Mouse (Mus musculus) heart, embryonic 12.5 days (tissue): ENCODE results near the gene Gm13285. TPM values are rescaled to one million over a fixed set of nuclear protein-coding genes. Genes with fewer than 3 reads are reported as not detected.
A peak's percentile ranks its signal among the peaks of the same experiment; 100 is the strongest.
"Not testable (repeated sequence)": the region's sequence is repeated elsewhere in the genome, so short reads cannot be mapped to it uniquely, and the experiment has no call there.

Experiments used
- ATAC-seq: fragments of 200-750 bp; cut with Nextera tagmentation; 2 replicates; pipeline ENCODE4 v1.8.0; 2017; ENCODE audit warnings: moderate TSS enrichment, moderate library complexity; ENCODE audit not compliant: insufficient number of reproducible peaks, low FRiP score
- H3K27ac ChIP-seq: fragments of 300-500 bp; sonication (generic); 2 replicates; pipeline ENCODE4 v1.5.1; 2016; ENCODE audit warnings: mild to moderate bottlenecking, moderate library complexity; ENCODE audit not compliant: poor library complexity, severe bottlenecking
- H3K27me3 ChIP-seq: fragments of 300-500 bp; sonication (generic); replicated peaks from 2 replicates; pipeline ENCODE4 v1.6.1; 2016; ENCODE audit warnings: mild to moderate bottlenecking, moderate library complexity
- H3K36me3 ChIP-seq: fragments of 300-500 bp; sonication (generic); 2 replicates; pipeline ENCODE4 v1.6.1; 2016; ENCODE audit warnings: mild to moderate bottlenecking, moderate library complexity
- H3K4me1 ChIP-seq: fragments of 300-500 bp; sonication (generic); replicated peaks from 2 replicates; pipeline ENCODE4 v1.6.1; 2016; ENCODE audit warnings: mild to moderate bottlenecking
- H3K4me2 ChIP-seq: fragments of 300-500 bp; sonication (generic); 2 replicates; pipeline ENCODE4 v1.6.1; 2016; ENCODE audit warnings: mild to moderate bottlenecking, moderate library complexity
- H3K4me3 ChIP-seq: fragments of 300-500 bp; sonication (generic); 2 replicates; pipeline ENCODE4 v1.5.1; 2016; ENCODE audit warnings: mild to moderate bottlenecking
- H3K9ac ChIP-seq: fragments of 300-500 bp; sonication (generic); 2 replicates; pipeline ENCODE4 v1.6.1; 2016; ENCODE audit warnings: mild to moderate bottlenecking, moderate library complexity
- H3K9me3 ChIP-seq: fragments of 300-500 bp; sonication (generic); replicated peaks from 2 replicates; pipeline ENCODE4 v1.6.1; 2016; ENCODE audit warnings: mild to moderate bottlenecking, moderate library complexity
- WGBS: fragments of 180-500 bp; shearing (Covaris S2); methylation state at CpG from one replicate; pipeline ENCODE4 v1.1.7; 2016; 5-methylcytosine and 5-hydroxymethylcytosine counted together
- polyA plus RNA-seq: library from polyadenylated mRNA; unstranded; fragments of >200 nt; fragmentation: Nextera tagmentation; extraction: Ambion mirVana; gene quantifications from 2 replicates; pipeline ENCODE4 v1.2.1, GENCODE M21; 2016

Gm13285 gene
- polyA plus RNA-seq, 1 experiment from 2014 or later, result 1.1 TPM

DNA sequence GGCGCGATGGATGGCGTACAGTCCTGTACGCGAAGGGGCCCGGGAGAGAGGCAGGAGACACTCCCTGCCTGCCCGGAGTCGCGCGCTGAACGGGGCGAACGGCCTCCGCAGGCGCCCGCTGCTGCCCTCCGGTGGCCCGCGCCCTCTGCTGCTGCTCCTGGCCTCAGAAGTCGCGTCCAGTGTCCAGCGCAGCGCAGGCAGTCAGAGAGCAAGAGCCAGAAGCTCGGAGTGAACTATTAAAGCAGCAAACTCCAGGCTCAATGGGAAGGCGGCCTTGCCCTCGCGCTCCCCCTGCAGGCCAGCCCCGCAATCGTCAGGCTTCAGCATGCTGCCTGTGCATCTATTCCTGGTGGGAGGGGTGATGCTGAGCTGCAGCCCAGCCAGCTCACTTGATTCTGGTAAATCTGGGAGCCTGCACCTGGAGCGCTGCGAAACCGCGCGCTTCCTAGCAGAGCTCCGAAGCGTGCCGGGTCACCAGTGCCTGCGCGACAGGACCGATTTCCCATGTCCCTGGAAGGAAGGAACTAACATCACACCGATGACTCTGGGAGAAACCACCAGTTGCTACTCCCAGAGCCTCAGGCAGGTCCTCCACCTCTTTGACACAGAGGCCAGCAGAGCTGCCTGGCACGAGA, 36.0 kb upstream of the Gm13285 start:
- H3K4me1 ChIP-seq, H3K9ac ChIP-seq, H3K36me3 ChIP-seq, ATAC-seq, H3K9me3 ChIP-seq, H3K27me3 ChIP-seq: not testable (repeated sequence)
- Histone ChIP-seq H3K27ac (peak overlapping the region; percentile 60; the same call in 1 of the 2 replicates), H3K4me2 (peak overlapping the region; percentile 57), H3K4me3 (peak overlapping the region; percentile 31; the same call in 1 of the 2 replicates)
- 2% methylated on average over 41 of the region's 42 CpGs for WGBS

DNA sequence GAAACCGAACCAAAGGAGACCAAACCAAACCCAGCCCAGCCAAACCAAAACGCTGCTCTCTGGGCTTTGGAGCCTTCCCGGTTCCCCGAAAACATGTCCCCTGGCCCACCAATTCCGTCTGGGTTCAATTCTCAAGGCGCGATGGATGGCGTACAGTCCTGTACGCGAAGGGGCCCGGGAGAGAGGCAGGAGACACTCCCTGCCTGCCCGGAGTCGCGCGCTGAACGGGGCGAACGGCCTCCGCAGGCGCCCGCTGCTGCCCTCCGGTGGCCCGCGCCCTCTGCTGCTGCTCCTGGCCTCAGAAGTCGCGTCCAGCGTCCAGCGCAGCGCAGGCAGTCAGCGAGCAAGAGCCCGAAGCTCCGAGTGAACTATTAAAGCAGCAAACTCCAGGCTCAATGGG, 25.9 kb upstream of the Gm13285 start, which contains the start of gene Gm13290:
Gene Gm13290, plus strand, starts transcription at position 301 of the 400 bp plus-strand sequence.
- H3K27me3 ChIP-seq, H3K4me1 ChIP-seq, H3K9me3 ChIP-seq, H3K4me2 ChIP-seq, H3K27ac ChIP-seq, H3K4me3 ChIP-seq, ATAC-seq, H3K9ac ChIP-seq, H3K36me3 ChIP-seq: not testable (repeated sequence)
- no CpG with 5 or more reads among the region's 32 CpGs for WGBS

DNA sequence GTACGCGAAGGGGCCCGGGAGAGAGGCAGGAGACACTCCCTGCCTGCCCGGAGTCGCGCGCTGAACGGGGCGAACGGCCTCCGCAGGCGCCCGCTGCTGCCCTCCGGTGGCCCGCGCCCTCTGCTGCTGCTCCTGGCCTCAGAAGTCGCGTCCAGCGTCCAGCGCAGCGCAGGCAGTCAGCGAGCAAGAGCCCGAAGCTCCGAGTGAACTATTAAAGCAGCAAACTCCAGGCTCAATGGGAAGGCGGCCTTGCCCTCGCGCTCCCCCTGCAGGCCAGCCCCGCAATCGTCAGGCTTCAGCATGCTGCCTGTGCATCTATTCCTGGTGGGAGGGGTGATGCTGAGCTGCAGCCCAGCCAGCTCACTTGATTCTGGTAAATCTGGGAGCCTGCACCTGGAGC, 22.8 kb upstream of the Gm13285 start, which contains the start of gene Gm13289:
Gene Gm13289, plus strand, starts transcription at position 301 of the 400 bp plus-strand sequence.
- not testable (repeated sequence) for H3K4me1 ChIP-seq, H3K4me3 ChIP-seq, H3K9ac ChIP-seq, H3K27ac ChIP-seq, H3K27me3 ChIP-seq, ATAC-seq, H3K36me3 ChIP-seq, H3K9me3 ChIP-seq, H3K4me2 ChIP-seq
- WGBS, result no CpG with 5 or more reads among the region's 29 CpGs

DNA sequence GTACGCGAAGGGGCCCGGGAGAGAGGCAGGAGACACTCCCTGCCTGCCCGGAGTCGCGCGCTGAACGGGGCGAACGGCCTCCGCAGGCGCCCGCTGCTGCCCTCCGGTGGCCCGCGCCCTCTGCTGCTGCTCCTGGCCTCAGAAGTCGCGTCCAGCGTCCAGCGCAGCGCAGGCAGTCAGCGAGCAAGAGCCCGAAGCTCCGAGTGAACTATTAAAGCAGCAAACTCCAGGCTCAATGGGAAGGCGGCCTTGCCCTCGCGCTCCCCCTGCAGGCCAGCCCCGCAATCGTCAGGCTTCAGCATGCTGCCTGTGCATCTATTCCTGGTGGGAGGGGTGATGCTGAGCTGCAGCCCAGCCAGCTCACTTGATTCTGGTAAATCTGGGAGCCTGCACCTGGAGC, 19.9 kb upstream of the Gm13285 start, which contains the start of gene Gm13272:
Gene Gm13272, plus strand, starts transcription at position 301 of the 400 bp plus-strand sequence.
- ATAC-seq, H3K36me3 ChIP-seq: not testable (repeated sequence)
- WGBS, result no CpG with 5 or more reads among the region's 29 CpGs

DNA sequence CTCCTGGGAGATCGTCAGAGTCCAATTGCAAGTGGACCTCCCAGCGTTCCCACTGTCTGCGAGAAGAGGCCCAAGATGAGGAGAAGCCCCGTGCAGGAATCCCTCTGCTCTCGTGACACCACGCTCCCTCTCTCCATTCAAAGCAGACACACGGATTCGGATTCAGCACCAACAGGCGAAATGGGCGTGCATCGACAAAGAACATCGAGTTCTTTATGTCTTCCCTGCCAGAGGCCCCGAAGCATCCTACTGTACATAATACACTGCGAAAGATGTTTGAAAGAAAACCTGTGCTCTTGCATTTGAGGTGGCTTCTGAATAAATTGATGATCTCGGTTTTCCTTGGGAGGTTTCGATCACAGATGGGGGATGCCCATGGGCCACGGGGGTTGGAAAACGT, 19.1 kb upstream of the Gm13285 start:
- H3K4me2 ChIP-seq, H3K27ac ChIP-seq, H3K9ac ChIP-seq, H3K36me3 ChIP-seq, ATAC-seq, H3K4me1 ChIP-seq, H3K9me3 ChIP-seq, H3K27me3 ChIP-seq, H3K4me3 ChIP-seq: not testable (repeated sequence)
- WGBS, result 43% methylated on average over 16 of the region's 18 CpGs

More for the DNA sequence above, 19.9 kb upstream of the Gm13285 start, which contains the start of gene Gm13272:
- not testable (repeated sequence) for H3K9ac ChIP-seq, H3K9me3 ChIP-seq, H3K4me2 ChIP-seq, H3K27ac ChIP-seq, H3K4me3 ChIP-seq, H3K4me1 ChIP-seq, H3K27me3 ChIP-seq

DNA sequence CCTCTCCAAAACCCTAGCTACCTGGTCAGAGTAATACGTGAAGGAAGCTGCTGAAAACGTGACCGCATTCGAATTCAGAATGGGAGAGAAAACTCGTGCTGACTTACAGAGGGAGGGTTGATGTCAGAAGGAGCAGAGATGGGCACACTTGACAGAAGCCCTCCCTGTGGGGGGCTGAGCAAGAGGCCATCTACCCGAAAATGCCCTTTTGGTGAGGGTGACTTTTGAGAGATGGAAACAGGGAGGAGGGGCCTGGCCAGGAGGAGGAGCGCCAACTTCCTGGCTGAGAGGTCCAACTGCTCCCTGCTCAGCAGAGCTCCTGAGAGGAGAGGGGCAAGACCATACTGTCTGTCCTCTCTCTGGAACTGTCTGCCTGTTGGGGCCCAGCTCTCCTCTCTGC, 17.6 kb upstream of the Gm13285 start, which contains the start of gene Ifnz:
Gene Ifnz, plus strand, starts transcription at position 301 of the 400 bp plus-strand sequence.
- peak within 1 kb of the TSS; percentile 62 for H3K4me2 ChIP-seq
- H3K9me3 ChIP-seq, H3K36me3 ChIP-seq, H3K27me3 ChIP-seq, H3K9ac ChIP-seq, ATAC-seq, H3K4me1 ChIP-seq: not testable (repeated sequence)
- WGBS, result 15% methylated on average over 5 of the region's 7 CpGs
- peak within 1 kb of the TSS; percentile 51; the same call in 1 of the 2 replicates for H3K27ac ChIP-seq
- peak within 1 kb of the TSS; percentile 31; the same call in 1 of the 2 replicates for H3K4me3 ChIP-seq

DNA sequence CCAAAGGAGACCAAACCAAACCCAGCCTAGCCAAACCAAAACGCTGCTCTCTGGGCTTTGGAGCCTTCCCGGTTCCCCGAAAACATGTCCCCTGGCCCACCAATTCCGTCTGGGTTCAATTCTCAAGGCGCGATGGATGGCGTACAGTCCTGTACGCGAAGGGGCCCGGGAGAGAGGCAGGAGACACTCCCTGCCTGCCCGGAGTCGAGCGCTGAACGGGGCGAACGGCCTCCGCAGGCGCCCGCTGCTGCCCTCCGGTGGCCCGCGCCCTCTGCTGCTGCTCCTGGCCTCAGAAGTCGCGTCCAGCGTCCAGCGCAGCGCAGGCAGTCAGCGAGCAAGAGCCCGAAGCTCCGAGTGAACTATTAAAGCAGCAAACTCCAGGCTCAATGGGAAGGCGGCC, 17.1 kb upstream of the Gm13285 start:
- not testable (repeated sequence) for H3K27me3 ChIP-seq, H3K4me1 ChIP-seq, H3K9ac ChIP-seq, ATAC-seq, H3K36me3 ChIP-seq, H3K9me3 ChIP-seq
- WGBS, result 0% methylated on average over 9 of the region's 31 CpGs
- H3K4me2 ChIP-seq, result peak overlapping the region; percentile 62
- H3K27ac ChIP-seq, result peak overlapping the region; percentile 51; the same call in 1 of the 2 replicates
- peak overlapping the region; percentile 31; the same call in 1 of the 2 replicates for H3K4me3 ChIP-seq

DNA sequence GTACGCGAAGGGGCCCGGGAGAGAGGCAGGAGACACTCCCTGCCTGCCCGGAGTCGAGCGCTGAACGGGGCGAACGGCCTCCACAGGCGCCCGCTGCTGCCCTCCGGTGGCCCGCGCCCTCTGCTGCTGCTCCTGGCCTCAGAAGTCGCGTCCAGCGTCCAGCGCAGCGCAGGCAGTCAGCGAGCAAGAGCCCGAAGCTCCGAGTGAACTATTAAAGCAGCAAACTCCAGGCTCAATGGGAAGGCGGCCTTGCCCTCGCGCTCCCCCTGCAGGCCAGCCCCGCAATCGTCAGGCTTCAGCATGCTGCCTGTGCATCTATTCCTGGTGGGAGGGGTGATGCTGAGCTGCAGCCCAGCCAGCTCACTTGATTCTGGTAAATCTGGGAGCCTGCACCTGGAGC, 14.1 kb upstream of the Gm13285 start, which contains the start of gene Gm13276:
Gene Gm13276, plus strand, starts transcription at position 301 of the 400 bp plus-strand sequence.
- not testable (repeated sequence) for H3K27me3 ChIP-seq, H3K36me3 ChIP-seq, H3K4me2 ChIP-seq, H3K4me3 ChIP-seq, H3K27ac ChIP-seq, H3K4me1 ChIP-seq, H3K9ac ChIP-seq, H3K9me3 ChIP-seq, ATAC-seq
- no CpG with 5 or more reads among the region's 27 CpGs for WGBS

DNA sequence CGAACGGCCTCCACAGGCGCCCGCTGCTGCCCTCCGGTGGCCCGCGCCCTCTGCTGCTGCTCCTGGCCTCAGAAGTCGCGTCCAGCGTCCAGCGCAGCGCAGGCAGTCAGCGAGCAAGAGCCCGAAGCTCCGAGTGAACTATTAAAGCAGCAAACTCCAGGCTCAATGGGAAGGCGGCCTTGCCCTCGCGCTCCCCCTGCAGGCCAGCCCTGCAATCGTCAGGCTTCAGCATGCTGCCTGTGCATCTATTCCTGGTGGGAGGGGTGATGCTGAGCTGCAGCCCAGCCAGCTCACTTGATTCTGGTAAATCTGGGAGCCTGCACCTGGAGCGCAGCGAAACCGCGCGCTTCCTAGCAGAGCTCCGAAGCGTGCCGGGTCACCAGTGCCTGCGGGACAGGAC, 11.1 kb upstream of the Gm13285 start, which contains the start of gene Gm13277:
Gene Gm13277, plus strand, starts transcription at position 231 of the 400 bp plus-strand sequence.
- H3K4me1 ChIP-seq, H3K4me2 ChIP-seq, H3K27ac ChIP-seq, ATAC-seq, H3K36me3 ChIP-seq, H3K9me3 ChIP-seq, H3K9ac ChIP-seq, H3K27me3 ChIP-seq, H3K4me3 ChIP-seq: not testable (repeated sequence)
- WGBS, result 0% methylated on average over 4 of the region's 28 CpGs

DNA sequence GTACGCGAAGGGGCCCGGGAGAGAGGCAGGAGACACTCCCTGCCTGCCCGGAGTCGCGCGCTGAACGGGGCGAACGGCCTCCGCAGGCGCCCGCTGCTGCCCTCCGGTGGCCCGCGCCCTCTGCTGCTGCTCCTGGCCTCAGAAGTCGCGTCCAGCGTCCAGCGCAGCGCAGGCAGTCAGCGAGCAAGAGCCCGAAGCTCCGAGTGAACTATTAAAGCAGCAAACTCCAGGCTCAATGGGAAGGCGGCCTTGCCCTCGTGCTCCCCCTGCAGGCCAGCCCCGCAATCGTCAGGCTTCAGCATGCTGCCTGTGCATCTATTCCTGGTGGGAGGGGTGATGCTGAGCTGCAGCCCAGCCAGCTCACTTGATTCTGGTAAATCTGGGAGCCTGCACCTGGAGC, 8.2 kb upstream of the Gm13285 start, which contains the start of gene Gm13278:
Gene Gm13278, plus strand, starts transcription at position 301 of the 400 bp plus-strand sequence.
- ATAC-seq, H3K36me3 ChIP-seq, H3K9me3 ChIP-seq, H3K4me1 ChIP-seq, H3K4me2 ChIP-seq, H3K27ac ChIP-seq, H3K27me3 ChIP-seq, H3K4me3 ChIP-seq, H3K9ac ChIP-seq: not testable (repeated sequence)
- WGBS, result no CpG with 5 or more reads among the region's 28 CpGs

DNA sequence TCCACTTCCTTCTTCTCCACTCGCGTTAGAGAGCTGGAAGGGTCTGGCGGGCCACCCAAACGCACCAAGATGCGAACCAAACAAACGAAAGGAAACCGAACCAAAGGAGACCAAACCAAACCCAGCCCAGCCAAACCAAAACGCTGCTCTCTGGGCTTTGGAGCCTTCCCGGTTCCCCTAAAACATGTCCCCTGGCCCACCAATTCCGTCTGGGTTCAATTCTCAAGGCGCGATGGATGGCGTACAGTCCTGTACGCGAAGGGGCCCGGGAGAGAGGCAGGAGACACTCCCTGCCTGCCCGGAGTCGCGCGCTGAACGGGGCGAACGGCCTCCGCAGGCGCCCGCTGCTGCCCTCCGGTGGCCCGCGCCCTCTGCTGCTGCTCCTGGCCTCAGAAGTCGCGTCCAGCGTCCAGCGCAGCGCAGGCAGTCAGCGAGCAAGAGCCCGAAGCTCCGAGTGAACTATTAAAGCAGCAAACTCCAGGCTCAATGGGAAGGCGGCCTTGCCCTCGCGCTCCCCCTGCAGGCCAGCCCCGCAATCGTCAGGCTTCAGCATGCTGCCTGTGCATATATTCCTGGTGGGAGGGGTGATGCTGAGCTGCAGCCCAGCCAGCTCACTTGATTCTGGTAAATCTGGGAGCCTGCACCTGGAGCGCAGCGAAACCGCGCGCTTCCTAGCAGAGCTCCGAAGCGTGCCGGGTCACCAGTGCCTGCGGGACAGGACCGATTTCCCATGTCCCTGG, 5.4 kb upstream of the Gm13285 start, which contains the start of gene Gm13275:
Gene Gm13275, plus strand, starts transcription at position 552 of the 740 bp plus-strand sequence.
- WGBS, result 0% methylated on average over 13 of the region's 52 CpGs
- H3K27me3 ChIP-seq, H3K4me1 ChIP-seq, H3K9me3 ChIP-seq, H3K4me3 ChIP-seq, ATAC-seq, H3K4me2 ChIP-seq, H3K9ac ChIP-seq, H3K36me3 ChIP-seq, H3K27ac ChIP-seq: not testable (repeated sequence)
